Mouse (Mus musculus) bone marrow macrophage, adult 2 months (primary cell): ENCODE results near the gene Pip5kl1.

Source experiments
- CTCF ChIP-seq: IDR thresholded peaks from 2 replicates; pipeline ENCODE4 v1.5.1; 2012; ENCODE audit warnings: low read depth, mild to moderate bottlenecking, low read length, moderate library complexity
- POLR2A ChIP-seq: IDR thresholded peaks from 2 replicates; pipeline ENCODE4 v1.6.1; 2012; ENCODE audit warnings: mild to moderate bottlenecking, low read depth, low read length, borderline replicate concordance

- TF ChIP-seq CTCF (no peak), POLR2A (no peak)
Measured at GRCm38 (mm10) chr2:32625873-32626694, 51.5 kb downstream of the Pip5kl1 start.
